Mouse (Mus musculus) embryonic facial prominence, embryonic 13.5 days (tissue): ENCODE data around the gene Sass6. TPM values are rescaled to one million over a fixed set of nuclear protein-coding genes. Genes with fewer than 3 reads are reported as not detected.

Experiments used
- ATAC-seq: fragments of 200-750 bp; cut with Nextera tagmentation; 2 replicates; pipeline ENCODE4 v1.8.0; 2017; ENCODE audit warnings: low read depth; ENCODE audit not compliant: insufficient number of reproducible peaks, insufficient read depth, low FRiP score, low TSS enrichment
- H3K27ac ChIP-seq: fragments of 300-500 bp; sonication (generic); 2 replicates; pipeline ENCODE4 v1.5.1; 2015; ENCODE audit warnings: moderate library complexity, mild to moderate bottlenecking, inconsistent platforms
- H3K27me3 ChIP-seq: fragments of 300-500 bp; sonication (generic); 2 replicates; pipeline ENCODE4 v1.6.1; 2015; ENCODE audit warnings: mild to moderate bottlenecking, inconsistent platforms
- H3K36me3 ChIP-seq: fragments of 300-500 bp; sonication (generic); 2 replicates; pipeline ENCODE4 v1.6.1; 2015; ENCODE audit warnings: mild to moderate bottlenecking, inconsistent platforms
- H3K4me1 ChIP-seq: fragments of 300-500 bp; sonication (generic); 2 replicates; pipeline ENCODE4 v1.6.1; 2015; ENCODE audit warnings: inconsistent platforms
- H3K4me2 ChIP-seq: fragments of 300-500 bp; sonication (generic); 2 replicates; pipeline ENCODE4 v1.6.1; 2015; ENCODE audit warnings: moderate library complexity, mild to moderate bottlenecking, inconsistent platforms
- H3K4me3 ChIP-seq: fragments of 300-500 bp; sonication (generic); 2 replicates; pipeline ENCODE4 v1.5.1; 2015; ENCODE audit warnings: mild to moderate bottlenecking, inconsistent platforms
- H3K9ac ChIP-seq: fragments of 300-500 bp; sonication (generic); 2 replicates; pipeline ENCODE4 v1.6.1; 2015; ENCODE audit warnings: mild to moderate bottlenecking, inconsistent platforms
- H3K9me3 ChIP-seq: fragments of 300-500 bp; sonication (generic); 2 replicates; pipeline ENCODE4 v1.6.1; 2016; ENCODE audit warnings: inconsistent platforms
- WGBS: fragments of 180-500 bp; shearing (Covaris S2); methylation state at CpG from one replicate; pipeline ENCODE4 v1.1.7; 2015; ENCODE audit warnings: mixed read lengths; 5-methylcytosine and 5-hydroxymethylcytosine counted together
- polyA plus RNA-seq: library from polyadenylated mRNA; unstranded; fragments of >200 nt; fragmentation: Nextera tagmentation; extraction: Ambion mirVana; gene quantifications from 2 replicates; pipeline ENCODE4 v1.2.1, GENCODE M21; 2015

The Sass6 gene
- polyA plus RNA-seq, 1 experiment from 2014 or later, result 26.3 TPM

GRCm38 (mm10) chr3:116634853-116635252, 40.1 kb downstream of the Sass6 start:
- no peaks in the 10 kb centered on the region for H3K27me3 ChIP-seq
- no peak overlapping the region for H3K4me2 ChIP-seq
- H3K4me3 ChIP-seq, result no peak overlapping the region
- no peak overlapping the region for H3K27ac ChIP-seq
- no peak for ATAC-seq
- H3K9ac ChIP-seq, result no peak overlapping the region
- WGBS, result 92% methylated on average over 8 of the region's 8 CpGs
- no peaks in the 10 kb centered on the region for H3K4me1 ChIP-seq
- no peaks in the 10 kb centered on the region for H3K9me3 ChIP-seq
- H3K36me3 ChIP-seq, result peaks cover 80% of the 10 kb centered on the region

- Histone ChIP-seq H3K4me2 (no peak overlapping the region), H3K4me3 (no peak overlapping the region), H3K27me3 (no peaks in the 10 kb centered on the region), H3K9me3 (no peaks in the 10 kb centered on the region), H3K4me1 (no peaks in the 10 kb centered on the region), H3K36me3 (peaks cover 80% of the 10 kb centered on the region), H3K27ac (no peak overlapping the region), H3K9ac (no peak overlapping the region)
- ATAC-seq, result no peak
- WGBS, result 66% methylated on average over 5 of the region's 5 CpGs
These were observed 41.0 kb downstream of the Sass6 start for GRCm38 (mm10) chr3:116635799-116636198.

GRCm38 (mm10) chr3:116637693-116638476, 43.1 kb downstream of the Sass6 start:
- no peaks in the 10 kb centered on the region for H3K9me3 ChIP-seq
- no peak overlapping the region for H3K27ac ChIP-seq
- H3K27me3 ChIP-seq, result no peaks in the 10 kb centered on the region
- H3K4me1 ChIP-seq, result no peaks in the 10 kb centered on the region
- H3K36me3 ChIP-seq, result peaks cover 84% of the 10 kb centered on the region
- H3K4me3 ChIP-seq, result no peak overlapping the region
- H3K4me2 ChIP-seq, result no peak overlapping the region
- ATAC-seq, result no peak
- H3K9ac ChIP-seq, result no peak overlapping the region
- WGBS, result 85% methylated on average over 9 of the region's 9 CpGs

GRCm38 (mm10) chr3:116638572-116638971, 43.8 kb downstream of the Sass6 start:
- WGBS, result 95% methylated on average over 7 of the region's 7 CpGs
- Histone ChIP-seq H3K36me3 (peaks cover 85% of the 10 kb centered on the region), H3K27me3 (no peaks in the 10 kb centered on the region), H3K9ac (no peak overlapping the region), H3K27ac (no peak overlapping the region), H3K4me1 (no peaks in the 10 kb centered on the region), H3K4me2 (no peak overlapping the region), H3K9me3 (no peaks in the 10 kb centered on the region), H3K4me3 (no peak overlapping the region)
- ATAC-seq, result no peak

GRCm38 (mm10) chr3:116640024-116640423, 45.2 kb downstream of the Sass6 start:
- H3K27me3 ChIP-seq, result no peaks in the 10 kb centered on the region
- no peak overlapping the region for H3K4me2 ChIP-seq
- H3K9ac ChIP-seq, result no peak overlapping the region
- no peaks in the 10 kb centered on the region for H3K9me3 ChIP-seq
- 94% methylated on average over 1 of the region's 1 CpGs for WGBS
- no peak overlapping the region for H3K27ac ChIP-seq
- no peak for ATAC-seq
- H3K4me3 ChIP-seq, result no peak overlapping the region
- no peaks in the 10 kb centered on the region for H3K4me1 ChIP-seq
- peaks cover 82% of the 10 kb centered on the region for H3K36me3 ChIP-seq

GRCm38 (mm10) chr3:116641811-116642371, 47.1 kb downstream of the Sass6 start:
- H3K4me2 ChIP-seq, result no peak overlapping the region
- no peak for ATAC-seq
- 88% methylated on average over 6 of the region's 6 CpGs for WGBS
- H3K9me3 ChIP-seq, result no peaks in the 10 kb centered on the region
- H3K4me1 ChIP-seq, result no peaks in the 10 kb centered on the region
- peaks cover 85% of the 10 kb centered on the region for H3K36me3 ChIP-seq
- H3K9ac ChIP-seq, result no peak overlapping the region
- H3K27me3 ChIP-seq, result no peaks in the 10 kb centered on the region
- H3K27ac ChIP-seq, result no peak overlapping the region
- no peak overlapping the region for H3K4me3 ChIP-seq

- WGBS, result 76% methylated on average over 2 of the region's 2 CpGs
- no peak overlapping the region for H3K9ac ChIP-seq
- peaks cover 84% of the 10 kb centered on the region for H3K36me3 ChIP-seq
- no peak overlapping the region for H3K4me2 ChIP-seq
- no peaks in the 10 kb centered on the region for H3K4me1 ChIP-seq
- H3K9me3 ChIP-seq, result no peaks in the 10 kb centered on the region
- no peak overlapping the region for H3K27ac ChIP-seq
- no peaks in the 10 kb centered on the region for H3K27me3 ChIP-seq
- no peak for ATAC-seq
- no peak overlapping the region for H3K4me3 ChIP-seq
These were observed 47.6 kb downstream of the Sass6 start for GRCm38 (mm10) chr3:116642373-116642772.

- no peaks in the 10 kb centered on the region for H3K9me3 ChIP-seq
- WGBS, result 98% methylated on average over 1 of the region's 1 CpGs
- no peaks in the 10 kb centered on the region for H3K4me1 ChIP-seq
- H3K27me3 ChIP-seq, result no peaks in the 10 kb centered on the region
- no peak overlapping the region for H3K9ac ChIP-seq
- no peak overlapping the region for H3K4me2 ChIP-seq
- no peak overlapping the region for H3K27ac ChIP-seq
- no peak for ATAC-seq
- H3K36me3 ChIP-seq, result peaks cover 70% of the 10 kb centered on the region
- H3K4me3 ChIP-seq, result no peak overlapping the region
These were observed 51.6 kb downstream of the Sass6 start for GRCm38 (mm10) chr3:116646387-116646786.

GRCm38 (mm10) chr3:116648805-116649204, 54.0 kb downstream of the Sass6 start:
- H3K4me3 ChIP-seq, result no peak overlapping the region
- peaks cover 50% of the 10 kb centered on the region for H3K36me3 ChIP-seq
- H3K9ac ChIP-seq, result no peak overlapping the region
- no peaks in the 10 kb centered on the region for H3K27me3 ChIP-seq
- H3K27ac ChIP-seq, result no peak overlapping the region
- 0 out of 2 replicates have a peak, but pooled peaks cover 2% of the 10 kb centered on the region for H3K4me1 ChIP-seq
- H3K9me3 ChIP-seq, result no peaks in the 10 kb centered on the region
- H3K4me2 ChIP-seq, result no peak overlapping the region
- WGBS, result 93% methylated on average over 7 of the region's 7 CpGs
- ATAC-seq, result no peak

- no peak for ATAC-seq
- Histone ChIP-seq H3K36me3 (peaks cover 34% of the 10 kb centered on the region), H3K4me2 (no peak overlapping the region), H3K9ac (no peak overlapping the region), H3K4me1 (0 out of 2 replicates have a peak, but pooled peaks cover 2% of the 10 kb centered on the region), H3K27ac (no peak overlapping the region), H3K27me3 (no peaks in the 10 kb centered on the region), H3K4me3 (no peak overlapping the region), H3K9me3 (no peaks in the 10 kb centered on the region)
- 93% methylated on average over 9 of the region's 9 CpGs for WGBS
These were observed 55.9 kb downstream of the Sass6 start for GRCm38 (mm10) chr3:116650698-116651097.

GRCm38 (mm10) chr3:116652033-116652446, 57.3 kb downstream of the Sass6 start:
- H3K9me3 ChIP-seq, result no peaks in the 10 kb centered on the region
- H3K4me3 ChIP-seq, result no peak overlapping the region
- H3K4me2 ChIP-seq, result no peak overlapping the region
- peaks cover 21% of the 10 kb centered on the region for H3K36me3 ChIP-seq
- H3K9ac ChIP-seq, result no peak overlapping the region
- H3K4me1 ChIP-seq, result 0 out of 2 replicates have a peak, but pooled peaks cover 4% of the 10 kb centered on the region
- ATAC-seq, result no peak
- H3K27me3 ChIP-seq, result no peaks in the 10 kb centered on the region
- no peak overlapping the region for H3K27ac ChIP-seq
- 73% methylated on average over 3 of the region's 3 CpGs for WGBS

GRCm38 (mm10) chr3:116653278-116653945, 58.6 kb downstream of the Sass6 start:
- no peak overlapping the region for H3K4me2 ChIP-seq
- H3K4me3 ChIP-seq, result no peak overlapping the region
- H3K4me1 ChIP-seq, result peaks cover 11% of the 10 kb centered on the region; the same call in 1 of the 2 replicates
- peaks cover 16% of the 10 kb centered on the region for H3K36me3 ChIP-seq
- no peak overlapping the region for H3K27ac ChIP-seq
- no peaks in the 10 kb centered on the region for H3K9me3 ChIP-seq
- no peak for ATAC-seq
- 77% methylated on average over 5 of the region's 5 CpGs for WGBS
- H3K27me3 ChIP-seq, result no peaks in the 10 kb centered on the region
- H3K9ac ChIP-seq, result no peak overlapping the region
